Mouse (Mus musculus) lung, postnatal 36 days (tissue): ENCODE results near the gene AL732309.1.

Experiments used
- DNase-seq: peaks from one replicate; pipeline ENCODE4 v3.0.0; 2022; ENCODE audit warnings: mixed read lengths

AL732309.1 gene

DNA sequence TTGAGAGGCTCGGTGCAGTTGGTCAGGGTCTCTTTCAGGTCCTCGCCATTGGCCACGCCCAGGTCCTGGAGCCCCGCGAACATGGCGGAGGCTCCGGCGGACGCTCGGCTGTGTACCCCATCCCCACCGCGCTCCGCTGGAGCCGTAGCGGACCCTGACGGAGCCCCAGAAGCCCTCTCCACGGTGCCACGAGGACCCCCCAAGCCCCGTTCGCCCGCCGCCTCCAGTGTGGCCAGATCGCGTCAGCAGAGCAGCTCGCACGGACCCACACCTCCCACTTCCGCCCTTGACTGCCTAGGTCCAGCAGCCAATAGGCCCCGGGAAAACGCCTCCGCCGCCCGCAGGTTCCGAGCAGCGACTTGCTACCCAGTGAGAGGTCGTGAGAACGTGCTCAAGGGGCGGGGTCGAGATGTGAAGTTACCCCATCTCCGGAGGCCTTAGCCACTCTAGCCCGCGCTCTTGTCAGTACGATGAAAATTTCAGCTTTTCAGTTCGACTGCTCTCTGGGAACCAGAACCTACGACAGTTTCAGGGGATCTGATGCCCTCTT is 35.5 kb downstream of the AL732309.1 start, which contains the start of gene Nelfb:
TSS of gene Nelfb (minus strand) at position 369 of the 550 bp plus-strand sequence.
- peak; percentile 95 for DNase-seq

DNA sequence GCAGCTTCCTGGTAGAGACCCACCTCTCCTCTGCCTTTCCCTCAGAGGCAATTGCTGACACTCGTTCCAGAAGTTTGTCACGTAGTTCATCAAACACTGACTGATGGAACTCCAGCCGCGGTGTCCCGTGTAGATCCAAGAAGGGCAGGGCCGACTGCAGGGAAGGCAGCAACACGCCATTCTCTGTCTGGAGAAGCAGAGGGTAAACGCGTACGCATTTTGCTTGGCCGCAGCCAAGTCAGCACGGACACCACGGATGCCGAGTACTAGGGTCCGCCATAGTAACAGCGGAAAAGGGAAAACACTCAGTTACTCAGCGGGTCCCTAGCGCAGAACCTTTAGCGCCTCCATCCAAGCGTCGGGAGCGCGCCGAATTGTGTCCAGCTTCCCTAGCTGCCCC is 36.0 kb downstream of the AL732309.1 start:
- DNase-seq = no peak

DNA sequence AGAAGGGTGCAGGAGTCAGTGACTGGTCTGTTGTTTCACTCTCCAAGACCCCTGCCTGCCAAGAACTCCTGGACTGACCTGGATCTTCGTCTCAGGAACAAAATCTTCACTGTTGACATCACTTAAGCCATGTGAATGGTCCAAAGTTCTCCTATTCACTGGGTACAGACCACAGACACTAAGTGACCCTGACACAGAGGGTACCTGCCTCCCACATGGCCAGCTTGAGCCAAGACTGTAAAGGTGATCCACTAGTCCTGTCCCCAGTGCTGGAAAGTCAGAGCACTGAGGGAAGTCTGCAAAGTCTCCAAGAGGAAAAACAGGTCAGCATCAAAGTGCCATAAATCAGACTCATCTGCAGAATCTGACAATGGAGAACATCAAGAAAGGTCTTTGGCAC is 39.1 kb downstream of the AL732309.1 start:
- DNase-seq = no peak

DNA sequence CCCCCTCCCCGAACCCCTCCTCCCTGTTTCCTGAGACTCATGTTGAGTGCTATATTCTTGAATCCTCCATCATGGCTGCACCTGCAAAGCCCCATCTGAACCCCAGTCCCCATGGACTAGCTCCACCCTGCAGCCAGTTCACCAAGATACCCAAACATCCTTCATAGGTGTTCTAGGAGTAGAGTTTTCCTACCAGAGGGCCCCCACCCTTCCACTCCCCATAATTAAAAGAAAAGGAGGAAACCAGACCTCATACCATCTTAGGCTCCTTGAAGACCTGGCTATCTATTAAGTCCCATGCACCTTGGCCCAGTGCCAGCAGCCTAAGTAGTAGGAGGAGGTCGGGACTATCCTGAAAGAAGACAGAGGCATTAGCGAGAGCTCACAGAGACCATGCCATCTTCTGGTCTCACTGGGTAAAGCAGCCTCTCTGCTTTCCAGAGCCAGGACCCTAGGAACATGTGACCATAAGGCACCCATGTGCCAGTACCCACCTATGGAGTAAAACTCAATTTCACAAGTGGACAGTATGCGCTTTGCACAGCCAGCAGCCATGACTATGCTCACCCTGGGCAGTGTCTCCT is 42.9 kb downstream of the AL732309.1 start:
- DNase-seq = peak; percentile 25

DNA sequence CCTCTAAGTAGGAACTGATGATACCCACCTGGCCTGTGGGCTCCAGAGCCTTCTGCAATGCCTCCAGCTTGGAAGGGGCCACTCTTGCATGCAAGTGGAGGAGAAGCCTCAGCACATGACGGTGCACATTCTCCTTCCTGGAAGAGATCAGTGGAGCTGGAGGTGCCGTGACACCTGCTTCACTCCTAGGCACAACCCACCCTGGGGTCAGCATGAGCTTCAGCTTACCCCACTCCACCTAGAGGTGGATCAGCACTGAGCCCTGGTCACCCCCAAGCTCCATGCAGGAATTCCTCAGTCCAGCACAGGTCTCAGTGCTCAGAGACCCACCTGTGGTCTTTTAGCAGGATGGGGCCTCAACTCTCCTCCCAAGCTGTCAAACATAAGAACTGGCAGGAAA is 46.0 kb downstream of the AL732309.1 start:
- DNase-seq = no peak

DNA sequence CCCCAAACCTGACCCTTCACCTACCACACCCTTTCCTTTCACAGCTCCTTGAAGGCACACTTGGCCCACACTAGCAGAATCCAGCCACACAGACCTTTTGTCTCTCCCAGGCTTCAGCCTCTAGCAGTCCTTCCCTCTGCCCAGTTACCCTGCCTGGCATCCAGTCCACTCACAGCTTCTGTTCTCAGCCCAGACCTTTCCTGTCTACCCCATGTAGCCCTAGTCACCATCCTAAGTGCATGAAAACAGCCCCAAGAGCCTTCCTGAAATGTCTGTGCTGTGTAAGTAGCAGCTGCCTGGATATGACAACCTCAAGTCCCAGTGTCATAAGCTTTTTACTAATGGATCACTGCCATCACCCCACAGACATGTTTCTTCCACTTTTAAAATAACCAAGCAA is 48.7 kb downstream of the AL732309.1 start:
- DNase-seq = no peak

DNA sequence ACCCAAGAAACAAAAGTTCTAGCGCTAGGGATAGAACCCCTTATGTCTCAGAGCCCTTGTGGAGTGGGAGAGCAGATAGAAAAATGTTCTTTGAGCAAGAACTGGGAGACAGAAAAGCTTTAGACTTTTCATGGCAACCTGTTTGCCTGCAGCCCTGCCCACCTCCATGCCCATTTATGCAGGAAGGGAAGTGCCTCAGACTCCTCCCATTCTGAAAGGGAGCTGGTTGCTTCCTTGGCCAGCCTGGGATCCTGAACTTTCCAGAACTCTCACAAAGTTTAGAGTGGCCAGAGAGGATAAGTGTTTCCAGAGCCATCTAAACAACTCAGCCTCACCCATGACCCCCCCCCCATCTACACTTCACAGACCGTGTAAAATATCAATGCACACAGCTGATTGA is 49.5 kb downstream of the AL732309.1 start:
- DNase-seq = peak; percentile 70

DNA sequence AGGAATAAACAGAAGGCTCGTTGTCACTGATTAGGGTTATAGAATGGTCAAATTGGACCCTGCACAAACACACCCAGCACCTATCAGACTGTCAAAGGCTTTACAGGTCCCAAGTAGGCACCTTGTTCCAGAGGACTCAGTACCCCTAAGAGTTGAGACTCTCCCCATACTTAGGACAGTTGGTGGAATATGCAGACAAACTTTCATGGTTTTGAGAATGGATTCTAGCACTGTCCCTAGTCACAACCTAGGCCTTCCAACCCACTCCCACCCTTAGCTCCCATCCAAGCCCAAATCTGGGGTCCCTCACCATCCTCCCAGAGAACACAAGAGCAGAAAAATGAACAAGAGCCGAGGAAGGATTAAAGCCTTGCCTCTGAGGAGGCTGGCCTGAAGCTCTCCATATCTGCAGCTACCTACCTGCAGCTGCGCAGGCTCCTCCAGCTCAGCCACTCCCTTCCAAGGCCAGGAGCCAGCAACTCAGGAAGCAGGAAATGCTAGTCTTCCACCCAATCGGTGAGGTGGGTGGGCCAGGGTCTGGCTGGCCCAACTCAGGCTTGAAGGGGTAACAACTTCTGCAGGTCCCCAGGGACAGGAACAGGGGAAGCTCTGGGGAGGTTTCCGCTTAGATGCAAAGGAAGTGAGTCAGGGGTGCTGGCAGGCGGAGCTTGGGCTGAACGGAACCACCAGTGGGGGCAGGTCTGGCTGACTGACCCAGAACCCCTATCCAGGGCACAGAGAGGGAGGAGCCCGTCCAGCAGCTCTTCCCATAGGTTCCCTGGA is 50.3 kb downstream of the AL732309.1 start, which contains the start of gene Tor4a:
TSS of gene Tor4a (minus strand) at position 715 of the 783 bp plus-strand sequence.
- peak; percentile 92 for DNase-seq

DNA sequence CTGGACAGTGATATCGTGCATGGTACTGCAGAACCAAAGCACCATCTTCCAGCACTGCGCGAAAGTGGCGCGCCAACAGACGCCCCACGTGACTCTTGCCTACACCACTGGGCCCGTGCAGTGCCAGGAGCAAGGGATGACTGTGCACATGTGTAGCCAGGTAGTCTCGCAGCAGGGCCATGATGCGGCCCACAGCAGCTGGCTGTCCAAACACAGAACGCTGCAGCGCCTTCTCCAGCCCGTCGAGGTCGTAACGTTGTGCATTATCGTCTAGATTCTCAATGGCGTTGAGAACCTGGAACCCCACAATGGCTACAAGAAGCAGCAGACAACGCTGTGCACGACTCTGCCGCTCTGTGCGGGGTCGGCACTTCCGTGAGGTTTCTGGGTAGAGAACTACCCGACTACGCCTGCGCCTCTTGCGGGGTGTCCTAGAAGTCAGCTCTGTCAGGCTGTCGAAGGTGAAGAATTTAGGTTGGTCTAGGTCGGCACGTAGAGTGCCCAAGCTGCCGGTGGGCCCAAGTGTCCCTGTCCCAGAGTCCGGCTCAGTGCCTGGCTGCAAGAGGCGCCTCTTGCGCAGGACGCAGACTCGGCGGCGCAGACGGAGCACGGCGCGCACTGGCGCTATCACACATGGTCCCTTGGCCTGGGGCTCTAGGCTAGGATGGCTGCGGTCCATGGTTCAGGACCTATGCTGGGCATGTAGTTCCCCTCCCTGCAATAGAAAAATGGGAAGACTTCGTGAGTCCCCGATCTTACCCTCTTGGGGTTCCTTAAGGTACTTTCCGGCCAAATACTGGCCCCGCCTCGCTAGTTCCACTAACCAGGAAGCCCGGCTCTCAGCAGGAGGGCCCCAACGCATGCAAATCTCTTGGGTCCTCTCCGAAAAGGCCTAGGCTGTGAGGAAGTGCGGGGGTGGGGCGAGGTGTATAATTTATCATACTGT is 51.2 kb downstream of the AL732309.1 start:
- DNase-seq = peak; percentile 92
